Mouse (Mus musculus): Measurements from ENCODE around the gene Cds2.

GRCm38 (mm10) chr2:132308829-132309228 lies 45.9 kb downstream of the Cds2 start:
- no peak for TF ChIP-seq POLR2A (IDR thresholded peaks at IDR 0.05; ENCODE audit: insufficient read depth, low read depth, low read length)
- TF ChIP-seq CTCF (IDR thresholded peaks at IDR 0.05) = no peak
- TF ChIP-seq EP300 (IDR thresholded peaks at IDR 0.05; ENCODE audit: insufficient read depth, low read depth, low read length) = no peak
